Mouse (Mus musculus) embryonic stem cell, embryonic (primary cell): ENCODE results near the gene Prdm1.

Source experiments
- CTCF ChIA-PET, 4 experiments: fragments of 300-600 bp in 2 of 4; fragments of 350-600 bp in 2 of 4; sonication (Branson Sonifier 250); formaldehyde crosslinking; loops; one replicate each; lab custom pipeline; 2022; ENCODE audit warnings: inconsistent platforms in 2 of 4; lab: Charles Lee
- POLR2A ChIA-PET, 4 experiments: fragments of 300-600 bp in 2 of 4; fragments of 350-600 bp in 2 of 4; sonication (Branson Sonifier 250); formaldehyde crosslinking; loops; one replicate each; lab custom pipeline; 2022; ENCODE audit warnings: antibody characterized with exemption in 4 of 4, inconsistent platforms in 1 of 4; lab: Charles Lee

Gene Prdm1

GRCm38 (mm10) chr10:44415576-44415975 is 112.7 kb downstream of the Prdm1 start:
- CTCF ChIA-PET: interaction anchor here in 1 of 4 experiments (0.6 kb wide), 1 partner anchor 413 kb away, joined by 4 read pairs; no protein-coding TSS in a partner anchor
- POLR2A ChIA-PET: interaction anchor here in 3 of 4 experiments (0.6 to 2.8 kb wide), 14 partner anchors 9 to 41 kb away, joined by 3 to 12 read pairs (median 4); no protein-coding TSS in a partner anchor

- ChIA-PET POLR2A (interaction anchor here (0.5 to 7.4 kb wide), 33 partner anchors 9 to 118 kb away, joined by 3 to 101 read pairs (median 8); no protein-coding TSS in a partner anchor), CTCF (interaction anchor here in 1 of 4 experiments (0.6 kb wide), 1 partner anchor 11 kb away, joined by 3 read pairs; no protein-coding TSS in a partner anchor)
These were observed 118.3 kb downstream of the Prdm1 start for GRCm38 (mm10) chr10:44409958-44410357.

- ChIA-PET POLR2A (interaction anchor here (0.6 to 7.4 kb wide), 47 partner anchors 9 to 118 kb away, joined by 3 to 101 read pairs (median 5); no protein-coding TSS in a partner anchor), CTCF (interaction anchor here in 1 of 4 experiments (0.7 kb wide), 1 partner anchor 32 kb away, joined by 3 read pairs; no protein-coding TSS in a partner anchor)
These were observed 119.2 kb downstream of the Prdm1 start for GRCm38 (mm10) chr10:44409054-44409453.

- ChIA-PET POLR2A (interaction anchor here in 3 of 4 experiments (0.6 to 5.6 kb wide), 16 partner anchors 9 to 296 kb away, joined by 3 to 137 read pairs (median 4); no protein-coding TSS in a partner anchor), CTCF (interaction anchor here in 1 of 4 experiments (0.7 kb wide), 1 partner anchor 24 kb away, joined by 3 read pairs; no protein-coding TSS in a partner anchor)
These were observed 124.9 kb downstream of the Prdm1 start for GRCm38 (mm10) chr10:44403415-44403814.

GRCm38 (mm10) chr10:44401600-44401999 is 126.7 kb downstream of the Prdm1 start:
- ChIA-PET CTCF (no interaction called here), POLR2A (interaction anchor here in 2 of 4 experiments (0.6 to 5.6 kb wide), 10 partner anchors 7 to 153 kb away, joined by 4 to 137 read pairs (median 5); no protein-coding TSS in a partner anchor)

GRCm38 (mm10) chr10:44400602-44401001 is 127.7 kb downstream of the Prdm1 start:
- ChIA-PET POLR2A (interaction anchor here in 3 of 4 experiments (0.5 to 5.6 kb wide), 33 partner anchors 8 to 300 kb away, joined by 3 to 137 read pairs (median 4); no protein-coding TSS in a partner anchor), CTCF (interaction anchor here in 1 of 4 experiments (0.7 kb wide), 1 partner anchor 29 kb away, joined by 3 read pairs; no protein-coding TSS in a partner anchor)

- ChIA-PET CTCF (interaction anchor here in 1 of 4 experiments (0.6 kb wide), 1 partner anchor 41 kb away, joined by 3 read pairs; no protein-coding TSS in a partner anchor), POLR2A (interaction anchor here in 3 of 4 experiments (0.6 to 5.6 kb wide), 28 partner anchors 8 to 301 kb away, joined by 3 to 137 read pairs (median 5); no protein-coding TSS in a partner anchor)
These were observed 128.2 kb downstream of the Prdm1 start for GRCm38 (mm10) chr10:44400119-44400518.

- CTCF ChIA-PET: no interaction called here
- POLR2A ChIA-PET: interaction anchor here in 3 of 4 experiments (0.6 to 11.3 kb wide), 73 partner anchors 8 to 685 kb away, joined by 3 to 296 read pairs (median 8); partner anchors contain the start of gene Prdm1 (in 3 of the 3)
These were observed 135.4 kb downstream of the Prdm1 start for GRCm38 (mm10) chr10:44392855-44393254.

GRCm38 (mm10) chr10:44391509-44392290 is 136.6 kb downstream of the Prdm1 start:
- ChIA-PET CTCF (interaction anchor here in 3 of 4 experiments (0.6 to 0.9 kb wide), 5 partner anchors 23 to 695 kb away, joined by 3 to 4 read pairs (median 4); no protein-coding TSS in a partner anchor), POLR2A (interaction anchor here (0.6 to 11.3 kb wide), 107 partner anchors 9 to 749 kb away, joined by 3 to 296 read pairs (median 5); partner anchors contain the start of genes Prdm1 (in 3 of the 4) and Prep (in 1 of the 4))

GRCm38 (mm10) chr10:44390286-44390685 is 138.0 kb downstream of the Prdm1 start:
- CTCF ChIA-PET: interaction anchor here in 2 of 4 experiments (0.7 to 0.8 kb wide), 2 partner anchors 22 to 72 kb away, joined by 3 to 4 read pairs; no protein-coding TSS in a partner anchor
- POLR2A ChIA-PET: interaction anchor here in 3 of 4 experiments (0.5 to 11.3 kb wide), 44 partner anchors 9 to 953 kb away, joined by 3 to 296 read pairs (median 17); partner anchors contain the start of gene Prdm1 (in 2 of the 3)

- CTCF ChIA-PET: no interaction called here
- POLR2A ChIA-PET: interaction anchor here (0.6 to 11.3 kb wide), 24 partner anchors 11 to 1108 kb away, joined by 3 to 296 read pairs (median 4); no protein-coding TSS in a partner anchor
These were observed 139.5 kb downstream of the Prdm1 start for GRCm38 (mm10) chr10:44388706-44389233.
